Mouse (Mus musculus): ENCODE results near the gene Cysrt1.

GRCm38 (mm10) chr2:25240723-25241437 lies 1.4 kb downstream of the Cysrt1 start:
- no peak for TF ChIP-seq TAL1 (IDR thresholded peaks at IDR 0.05; ENCODE audit: low read length)
- no peak for TF ChIP-seq GATA1 (IDR thresholded peaks at IDR 0.05; ENCODE audit: low read length)

Measured in erythroblast, embryonic 14.5 days (primary cell).